Mouse (Mus musculus): ENCODE data around the gene Rai1.

Gene Rai1

DNA sequence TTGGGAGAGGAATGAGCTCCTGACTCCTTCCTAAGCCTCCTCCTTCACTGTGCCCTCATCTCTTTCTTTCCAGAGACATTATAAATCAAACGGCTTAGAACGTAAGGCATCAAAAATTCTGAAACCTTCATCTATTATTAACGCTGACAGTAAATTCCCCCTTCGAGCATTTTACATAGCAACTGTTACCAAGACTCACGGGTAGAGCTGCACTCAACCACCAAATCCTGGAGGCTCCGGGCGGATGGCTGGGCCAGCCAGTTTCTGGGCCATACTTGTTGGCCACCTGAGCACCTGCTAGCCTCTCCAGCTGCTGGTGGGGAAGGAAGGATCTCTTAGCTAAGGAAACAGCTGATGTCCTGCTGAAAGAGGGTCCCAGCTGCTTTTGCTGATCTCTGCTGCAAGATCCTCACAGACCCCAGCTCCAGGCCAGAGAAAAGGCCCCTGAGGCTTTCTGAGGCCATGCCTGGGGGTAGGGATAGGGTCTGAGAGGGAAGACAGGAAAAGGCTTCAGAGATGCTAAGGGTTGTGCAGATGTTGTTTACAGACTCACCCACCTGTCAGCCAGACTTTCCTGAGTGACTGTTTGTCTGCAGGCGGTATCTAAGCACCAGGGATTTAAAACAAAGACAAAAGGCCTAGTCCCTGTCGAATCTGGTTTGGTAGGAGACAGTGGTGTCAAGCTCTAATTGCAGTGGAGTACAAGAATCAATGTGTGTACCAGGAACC is 56.5 kb downstream of the Rai1 start:
- TF ChIP-seq GATA4 (IDR thresholded peaks at IDR 0.05; ENCODE audit: insufficient replicate concordance, low read length), result no peak

DNA sequence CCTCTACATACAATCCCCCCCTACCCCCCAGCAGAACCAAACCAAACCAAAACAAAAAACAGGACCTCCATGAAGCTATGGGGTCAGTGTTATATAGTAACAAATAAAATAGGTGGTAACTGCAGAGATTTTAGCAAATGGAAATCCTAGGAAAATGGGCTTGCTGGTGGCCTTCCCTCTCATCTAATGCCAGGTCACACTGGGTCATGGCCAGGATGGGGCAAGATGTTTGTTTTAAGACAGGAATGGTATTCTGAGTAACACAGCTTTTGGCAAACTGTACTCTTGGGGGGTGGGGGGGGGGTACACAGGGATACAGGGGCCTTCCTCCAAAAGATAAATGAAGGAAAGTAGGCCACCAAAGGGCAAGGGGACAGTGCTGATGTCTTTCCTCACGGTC is 57.7 kb downstream of the Rai1 start:
- no peak for TF ChIP-seq GATA4 (IDR thresholded peaks at IDR 0.05; ENCODE audit: insufficient replicate concordance, low read length)

DNA sequence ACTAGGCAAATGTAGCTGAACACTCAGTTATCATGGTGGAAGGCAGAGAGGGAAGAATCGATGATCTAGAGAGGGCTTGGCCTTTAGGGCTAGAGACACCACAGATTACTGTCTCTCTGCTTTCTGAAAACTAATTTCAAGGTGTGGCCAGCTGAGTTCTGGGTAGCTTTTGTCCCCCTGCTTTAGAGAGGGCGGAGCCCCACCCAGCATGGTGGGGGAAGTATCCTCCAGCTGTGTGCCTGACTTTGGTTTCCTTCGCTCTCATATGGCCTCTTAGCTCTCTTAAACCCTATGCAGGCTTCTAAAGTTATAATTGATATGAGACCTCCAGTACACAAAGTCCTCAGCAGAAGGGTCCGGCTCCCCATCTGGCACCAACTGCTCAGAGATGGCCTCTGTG is 58.5 kb downstream of the Rai1 start:
- no peak for TF ChIP-seq GATA4 (IDR thresholded peaks at IDR 0.05; ENCODE audit: insufficient replicate concordance, low read length)

DNA sequence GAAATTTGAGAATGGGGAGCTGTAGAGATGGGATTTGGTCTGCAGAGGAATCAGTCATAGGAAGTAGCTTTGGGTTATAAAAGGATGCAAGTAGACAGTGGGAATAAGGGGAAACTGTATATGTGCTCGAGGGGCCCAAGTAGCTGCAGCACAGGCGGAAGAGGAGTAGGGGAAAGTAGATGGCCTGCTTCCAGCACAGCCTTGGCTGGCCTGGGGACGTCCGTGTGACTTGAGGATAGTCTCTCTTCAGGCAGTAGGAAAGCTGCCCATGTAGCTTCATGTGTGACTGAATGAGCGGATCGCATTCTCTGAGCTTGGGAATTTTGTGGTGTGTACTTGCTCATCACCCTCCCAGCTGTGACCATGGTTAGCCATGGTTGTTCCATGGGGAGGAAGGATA is 59.6 kb downstream of the Rai1 start:
- no peak for TF ChIP-seq GATA4 (IDR thresholded peaks at IDR 0.05; ENCODE audit: insufficient replicate concordance, low read length)

DNA sequence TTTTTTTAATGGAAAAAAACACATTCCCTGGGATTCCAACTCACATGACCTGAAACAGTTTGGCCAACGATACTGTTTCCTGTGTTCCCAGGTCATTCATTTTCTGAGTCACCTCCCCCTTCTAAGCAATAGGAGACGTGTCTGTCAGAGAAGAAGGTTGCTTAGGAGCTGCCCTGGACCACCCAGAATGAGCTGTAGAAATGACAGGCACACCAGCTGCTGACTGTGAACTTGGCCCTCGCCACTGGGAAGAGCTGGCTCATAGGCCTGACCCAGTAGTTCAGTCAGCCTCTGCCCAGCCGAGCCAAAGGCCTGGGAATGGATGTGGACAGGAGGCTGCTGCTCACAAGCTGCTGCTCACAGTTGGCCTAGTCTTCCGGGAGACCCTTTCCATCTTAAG is 60.3 kb downstream of the Rai1 start:
- TF ChIP-seq GATA4 (IDR thresholded peaks at IDR 0.05; ENCODE audit: insufficient replicate concordance, low read length), result no peak

DNA sequence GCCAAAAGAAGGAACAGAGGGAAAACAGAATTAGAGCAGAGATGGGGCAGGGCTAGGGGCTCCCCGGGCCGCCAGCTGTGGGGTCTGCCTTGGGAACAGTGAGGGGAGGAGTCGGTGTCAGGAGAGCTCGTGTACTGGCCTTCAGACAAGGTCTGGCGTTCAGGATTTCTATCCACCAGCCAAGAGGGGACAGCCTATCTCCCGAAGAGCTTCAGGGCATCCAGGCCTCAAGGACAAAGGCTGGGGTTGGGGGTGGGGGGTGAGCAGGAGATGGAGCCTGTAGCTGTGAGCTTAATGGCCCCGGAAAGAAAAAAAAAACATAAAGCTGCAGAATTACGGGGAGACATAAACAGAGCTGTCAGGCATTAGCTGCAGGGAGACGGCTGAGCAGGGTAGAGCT is 64.0 kb downstream of the Rai1 start:
- no peak for TF ChIP-seq GATA4 (IDR thresholded peaks at IDR 0.05; ENCODE audit: insufficient replicate concordance, low read length)

DNA sequence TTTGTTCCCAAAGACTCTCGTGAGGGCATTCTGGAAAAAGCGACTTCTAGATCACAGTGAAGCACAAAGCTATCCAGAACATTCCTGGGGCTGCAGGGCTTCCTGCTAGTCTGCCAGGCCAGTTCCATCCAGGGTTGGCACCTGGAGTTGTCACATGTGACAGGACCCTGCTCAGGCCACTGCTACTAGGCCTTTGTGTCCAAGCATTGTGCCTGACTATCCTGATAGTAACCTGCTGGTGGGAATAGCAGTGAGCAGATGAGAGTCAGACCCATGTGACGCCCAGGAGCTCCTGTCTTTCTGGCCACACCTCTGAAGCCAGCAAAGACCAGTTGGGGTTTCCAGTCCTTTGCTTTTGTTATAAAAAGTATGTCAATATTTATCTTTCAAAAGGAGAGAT is 67.3 kb downstream of the Rai1 start:
- TF ChIP-seq GATA4 (IDR thresholded peaks at IDR 0.05; ENCODE audit: insufficient replicate concordance, low read length), result no peak

DNA sequence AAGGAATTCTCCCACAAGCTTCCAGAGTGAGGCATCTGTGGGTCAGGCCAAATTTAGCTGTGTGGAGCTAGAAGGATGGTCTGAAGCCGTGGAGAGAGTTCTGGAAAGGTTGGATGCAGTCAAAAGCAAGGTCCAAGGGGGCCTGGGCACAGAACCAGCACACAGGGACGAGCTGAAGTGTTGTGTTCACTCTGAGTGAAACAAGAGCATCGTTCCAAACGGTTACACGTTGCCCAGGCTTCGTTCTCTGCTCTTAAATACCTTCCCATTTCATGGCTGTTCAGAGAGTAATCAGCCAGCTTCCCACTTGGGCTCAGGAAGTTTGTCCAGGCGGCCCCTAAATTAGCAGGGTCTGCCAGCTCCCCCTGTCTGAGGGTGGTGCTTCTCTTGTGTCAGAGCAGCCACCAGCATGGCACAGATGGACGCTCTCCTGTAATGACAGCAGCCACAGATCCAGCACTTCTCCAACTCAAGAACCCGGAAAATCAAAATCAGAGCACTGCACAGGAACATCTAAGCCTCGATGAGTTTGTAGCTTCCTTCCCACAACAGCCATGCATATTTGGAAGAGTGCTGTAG is 68.9 kb downstream of the Rai1 start:
- no peak for TF ChIP-seq GATA4 (IDR thresholded peaks at IDR 0.05; ENCODE audit: insufficient replicate concordance, low read length)

DNA sequence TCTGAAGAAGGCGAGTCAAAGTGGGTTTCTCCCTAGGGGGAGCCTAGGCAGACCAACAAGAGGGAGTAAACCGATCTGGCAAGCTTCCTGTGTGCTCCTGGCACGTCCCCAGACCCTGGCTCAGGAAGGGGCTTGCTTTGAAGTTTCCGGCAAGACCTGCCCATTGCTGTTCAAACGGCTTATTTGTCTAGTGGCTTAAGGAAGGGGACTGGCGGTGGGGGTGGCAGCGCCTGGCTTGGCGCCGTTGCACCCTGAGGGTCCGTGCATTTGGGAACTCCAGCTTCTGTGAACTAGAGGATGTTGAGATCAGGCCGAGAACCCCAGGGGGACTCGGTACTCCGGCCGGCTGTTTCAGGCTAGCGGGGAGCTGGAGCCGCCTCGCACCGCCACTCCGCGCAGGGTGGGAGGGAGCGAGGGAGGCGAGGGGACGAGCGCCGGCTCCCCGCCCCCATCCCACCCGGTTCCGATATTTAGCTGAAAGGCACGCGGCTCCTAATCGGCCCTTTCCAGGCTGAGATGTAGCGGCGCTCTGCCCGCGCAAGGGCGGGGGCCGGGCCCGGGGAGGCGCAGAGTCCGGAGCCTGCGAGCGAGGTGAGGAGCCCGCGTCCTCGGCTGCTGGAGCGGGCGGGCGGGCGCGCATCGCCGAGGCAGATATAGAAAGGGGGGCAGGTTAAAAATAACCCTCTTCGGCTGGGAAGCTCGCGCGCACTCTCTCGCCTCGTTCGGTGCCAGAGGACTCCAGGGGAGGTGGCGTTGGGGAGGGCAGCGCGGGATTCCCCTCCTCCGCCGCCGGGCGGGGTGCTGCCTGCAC is 70.8 kb downstream of the Rai1 start:
- TF ChIP-seq GATA4 (IDR thresholded peaks at IDR 0.05; ENCODE audit: insufficient replicate concordance, low read length), result no peak

DNA sequence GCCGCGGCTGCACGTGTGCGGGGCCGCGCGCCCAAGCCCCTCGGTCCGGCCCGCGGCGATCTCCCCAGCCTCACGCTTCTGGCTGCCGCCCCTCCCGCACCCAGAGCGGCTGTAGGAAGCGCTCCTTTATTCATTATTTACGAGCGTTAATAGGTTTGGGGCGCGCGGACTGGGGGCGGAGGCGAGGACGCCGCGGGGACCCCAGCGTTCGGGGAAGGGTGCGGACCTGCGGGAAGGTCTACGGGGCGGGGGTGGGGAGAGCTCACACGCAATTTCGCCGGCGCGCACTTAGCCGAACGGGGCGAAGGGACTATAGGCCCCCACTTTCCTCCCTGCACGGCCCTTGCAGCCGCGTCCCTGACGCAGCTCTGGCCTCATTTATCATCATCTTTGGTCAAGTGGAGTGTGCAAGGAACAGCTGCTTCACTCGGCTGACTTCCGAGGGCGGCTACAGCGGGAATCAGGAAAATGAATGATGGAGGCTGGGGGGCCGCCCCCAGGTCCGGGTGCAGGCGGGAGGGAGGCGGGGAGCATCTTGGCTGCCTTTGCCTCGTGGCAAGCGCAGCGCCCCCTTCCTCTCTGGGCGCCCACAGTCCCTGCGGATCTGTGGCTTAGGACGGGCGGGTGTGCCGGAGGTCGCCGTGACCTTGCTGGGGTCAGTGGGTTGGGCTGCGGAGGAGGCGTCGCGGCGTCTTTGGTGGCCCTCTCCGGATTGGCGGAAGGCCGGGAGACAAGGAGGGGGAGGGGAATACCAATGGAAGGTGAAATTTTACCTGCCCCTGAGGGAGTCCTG is 71.6 kb downstream of the Rai1 start:
- no peak for TF ChIP-seq GATA4 (IDR thresholded peaks at IDR 0.05; ENCODE audit: insufficient replicate concordance, low read length)

DNA sequence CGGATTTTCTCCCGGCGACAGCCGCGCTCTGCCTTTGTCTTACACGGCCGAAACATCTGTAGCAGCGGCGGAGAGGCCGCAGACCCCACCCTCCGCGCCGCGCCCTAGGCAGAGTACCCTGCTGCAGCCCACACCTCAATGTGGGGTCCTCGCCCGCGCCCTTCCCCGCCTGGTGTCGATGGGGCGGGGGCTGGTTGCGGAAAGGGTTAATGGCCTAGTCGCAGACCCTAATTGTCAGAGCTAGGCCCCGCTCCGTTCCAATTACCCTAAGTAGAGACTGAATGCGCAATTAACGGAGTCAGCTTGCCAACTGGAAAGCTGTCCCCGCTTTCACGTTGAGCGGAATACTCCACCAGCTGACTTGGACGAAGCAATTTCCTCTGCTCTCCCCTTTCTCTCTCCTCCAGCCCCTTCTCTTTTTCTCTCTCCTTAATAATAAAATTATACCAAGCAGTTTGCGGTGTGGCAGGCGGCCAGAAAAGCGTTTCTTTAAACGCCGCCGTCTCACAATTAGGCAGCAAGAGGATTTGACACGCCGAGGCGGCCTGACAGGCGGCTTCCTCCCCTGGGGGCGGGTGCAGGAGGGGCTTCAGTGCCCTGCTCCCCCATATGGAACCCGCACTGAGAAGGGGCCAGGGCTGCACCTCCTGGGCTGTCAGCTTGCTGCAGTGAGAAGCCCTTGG is 72.3 kb downstream of the Rai1 start:
- no peak for TF ChIP-seq GATA4 (IDR thresholded peaks at IDR 0.05; ENCODE audit: insufficient replicate concordance, low read length)

DNA sequence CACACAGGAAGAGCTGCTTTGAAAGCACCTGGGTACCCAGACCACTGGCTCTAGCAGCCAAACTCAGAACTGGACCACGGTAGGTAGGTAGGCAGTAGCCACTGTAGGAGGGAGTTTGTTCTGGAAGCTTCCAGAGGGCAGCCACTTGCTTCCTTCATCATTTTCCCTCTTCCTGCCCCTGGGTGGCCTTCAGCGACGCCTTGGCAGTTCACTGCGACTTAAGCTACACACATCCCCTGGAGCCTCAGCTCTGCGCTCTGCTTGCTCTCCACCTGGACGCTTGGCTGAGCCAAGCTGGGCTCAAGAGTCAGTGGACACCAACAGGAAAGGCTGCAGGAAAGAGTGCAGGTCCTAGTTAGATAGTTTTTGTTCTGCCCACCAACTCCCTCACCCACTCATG is 73.2 kb downstream of the Rai1 start:
- TF ChIP-seq GATA4 (IDR thresholded peaks at IDR 0.05; ENCODE audit: insufficient replicate concordance, low read length), result no peak

DNA sequence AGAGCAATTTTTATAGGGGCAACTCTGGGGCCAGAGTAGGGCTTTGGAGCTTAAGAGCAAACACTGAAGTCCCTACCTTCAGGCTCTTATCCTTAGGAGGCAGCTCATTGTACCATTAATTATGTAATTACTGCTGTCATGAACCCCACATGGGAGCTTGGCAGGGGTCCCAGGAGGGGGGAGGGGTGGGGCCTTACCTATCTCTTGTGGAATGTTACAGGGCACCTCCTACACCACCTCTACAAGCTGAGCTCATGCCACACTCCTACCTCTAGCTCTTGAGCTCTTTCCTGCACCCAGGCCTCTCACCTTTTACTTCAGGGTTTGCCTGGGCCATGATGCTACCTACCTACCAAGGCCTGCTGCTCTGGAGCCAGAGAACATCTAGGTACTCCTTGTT is 73.7 kb downstream of the Rai1 start:
- no peak for TF ChIP-seq GATA4 (IDR thresholded peaks at IDR 0.05; ENCODE audit: insufficient replicate concordance, low read length)

DNA sequence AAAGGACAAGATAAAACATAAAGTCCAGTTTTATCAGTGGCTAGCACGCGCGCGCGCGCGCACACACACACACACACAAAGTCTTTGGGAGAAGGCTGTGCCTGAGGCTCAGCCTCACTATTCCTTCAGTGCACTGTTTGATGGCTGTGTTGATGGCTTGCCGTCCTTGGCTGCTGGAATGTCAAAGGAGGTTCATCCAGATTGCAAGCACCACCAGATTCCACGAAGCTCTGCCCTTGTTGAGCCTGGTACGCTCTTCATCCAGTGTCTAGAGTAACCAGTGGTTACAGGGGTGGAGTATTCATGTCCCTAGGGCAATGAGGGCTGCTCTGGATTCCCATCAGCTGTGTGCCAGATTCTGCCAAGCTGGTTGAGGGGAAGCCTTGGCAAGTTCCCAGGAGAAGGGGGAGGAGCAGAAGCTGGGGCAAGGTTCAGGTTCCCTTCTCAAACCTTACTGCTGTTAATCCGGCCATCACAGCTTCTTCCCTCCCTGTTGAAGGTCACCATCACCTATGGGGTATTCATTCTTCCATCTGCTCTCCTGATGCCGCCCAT is 77.4 kb downstream of the Rai1 start:
- no peak for TF ChIP-seq GATA4 (IDR thresholded peaks at IDR 0.05; ENCODE audit: insufficient replicate concordance, low read length)

DNA sequence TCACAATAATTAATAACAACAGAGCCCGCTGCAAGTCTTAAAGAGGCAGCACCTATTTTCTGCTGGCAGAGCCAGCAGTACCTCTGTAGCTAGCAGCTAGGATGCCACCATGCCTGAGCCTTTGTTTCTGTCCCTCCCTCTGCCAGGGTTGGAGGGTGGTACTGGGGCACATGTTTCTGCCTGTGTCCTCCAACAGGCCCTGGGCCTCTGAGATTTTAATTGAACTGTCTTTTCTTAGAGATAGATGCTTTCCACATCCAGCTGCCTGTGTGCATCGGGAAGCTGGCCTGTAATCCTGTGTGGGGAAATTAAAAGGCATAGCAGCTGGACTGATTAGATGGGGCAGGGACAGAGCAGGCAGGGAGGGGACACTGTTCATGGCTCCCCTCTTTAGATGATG is 77.9 kb downstream of the Rai1 start:
- TF ChIP-seq GATA4 (IDR thresholded peaks at IDR 0.05; ENCODE audit: insufficient replicate concordance, low read length), result no peak

Data from liver, adult (tissue).